Mouse (Mus musculus) bone marrow, adult 2 months (tissue): ENCODE measurements around the gene Dusp12.

Experiments used
- CTCF ChIP-seq: fragments of 200-500 bp; IDR thresholded peaks from 2 replicates; pipeline ENCODE4 v1.5.1; 2011; ENCODE audit warnings: low read length, control low read depth; ENCODE audit not compliant: control insufficient read depth, insufficient read depth
- POLR2A ChIP-seq: fragments of 200-500 bp; IDR thresholded peaks from 2 replicates; pipeline ENCODE4 v1.6.1; 2011; ENCODE audit warnings: low read depth, mild to moderate bottlenecking, control low read depth, low read length, borderline replicate concordance; ENCODE audit not compliant: control insufficient read depth

GRCm38 (mm10) chr1:170933386-170933920, 48.1 kb upstream of the Dusp12 start:
- TF ChIP-seq CTCF (no peak), POLR2A (no peak)
